Mouse (Mus musculus) cerebellum, postnatal 14 days (tissue): ENCODE data around the gene Gm8126.
A peak's percentile ranks its signal among the peaks of the same experiment; 100 is the strongest.
"Not testable (repeated sequence)": the region's sequence is repeated elsewhere in the genome, so short reads cannot be mapped to it uniquely, and the experiment has no call there.

ENCODE experiments used
- DNase-seq, 2 experiments: peaks; one replicate each; pipeline ENCODE4 v3.0.0; 2021; ENCODE audit warnings: mixed read lengths in 2 of 2

Gene Gm8126

DNA sequence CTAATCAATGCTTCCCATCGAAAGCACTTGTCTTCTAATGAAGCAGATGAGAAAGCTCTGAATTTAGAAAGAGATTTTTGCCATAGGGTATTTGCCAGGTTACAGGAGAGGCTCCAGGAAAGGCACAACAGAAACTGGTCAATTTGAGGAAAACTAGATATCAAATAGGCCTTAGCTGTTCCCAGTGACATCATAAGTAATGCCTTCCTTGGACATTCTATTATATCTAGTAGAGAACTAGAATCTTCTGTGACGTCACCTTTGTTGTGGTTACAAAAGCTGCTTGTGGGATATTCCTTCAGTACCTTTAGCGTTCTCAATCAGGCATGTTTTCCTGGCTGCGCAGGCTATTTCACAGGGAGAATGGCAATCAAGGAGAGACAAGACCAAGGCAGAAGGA is at the start of gene Gm8126:
Gm8126 (plus strand) TSS at position 301 of the 400 bp plus-strand sequence.
- DNase-seq, result not testable (repeated sequence)

DNA sequence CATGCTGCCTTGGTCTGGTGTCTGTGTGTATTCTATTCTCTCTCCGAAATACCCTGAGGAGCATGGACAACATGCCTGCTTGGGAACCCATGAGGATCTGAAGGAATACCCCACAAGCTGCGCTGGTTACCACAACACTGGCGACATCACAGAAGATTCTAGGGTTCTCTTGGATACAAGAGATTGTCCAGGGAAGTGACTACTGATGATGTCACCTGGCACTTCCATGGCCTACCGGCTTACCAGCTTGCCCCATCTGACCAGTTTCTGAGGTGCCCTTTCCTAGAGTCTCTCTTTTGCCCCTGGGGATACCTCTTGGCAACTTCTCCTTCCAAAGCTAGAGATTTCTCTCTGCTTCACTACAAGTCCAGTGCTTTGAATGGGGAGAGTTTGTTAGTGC is 23.2 kb upstream of the Gm8126 start, which contains the start of gene Gm8122:
Gm8122 (minus strand) TSS at position 101 of the 400 bp plus-strand sequence.
- DNase-seq, result not testable (repeated sequence)

DNA sequence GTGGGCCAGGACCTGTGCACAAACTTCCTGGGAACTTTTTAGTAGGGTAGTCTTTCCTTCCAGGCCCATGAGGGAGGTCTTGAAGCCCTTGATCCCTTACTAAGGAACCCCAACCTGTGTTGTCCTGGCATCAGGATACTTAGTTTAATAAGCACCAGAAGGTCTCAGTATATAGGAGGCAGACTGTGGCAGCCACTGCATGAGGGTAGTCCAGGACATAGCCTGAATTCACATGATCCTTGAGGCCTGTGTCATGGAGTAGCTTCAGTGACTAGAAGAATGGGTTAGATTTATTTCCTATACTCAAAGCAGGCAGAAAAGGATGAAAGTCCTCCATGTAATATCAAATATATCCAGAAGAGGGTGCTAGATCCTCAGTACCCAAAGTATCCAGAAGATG is 20.7 kb upstream of the Gm8126 start:
- DNase-seq, result not testable (repeated sequence)

DNA sequence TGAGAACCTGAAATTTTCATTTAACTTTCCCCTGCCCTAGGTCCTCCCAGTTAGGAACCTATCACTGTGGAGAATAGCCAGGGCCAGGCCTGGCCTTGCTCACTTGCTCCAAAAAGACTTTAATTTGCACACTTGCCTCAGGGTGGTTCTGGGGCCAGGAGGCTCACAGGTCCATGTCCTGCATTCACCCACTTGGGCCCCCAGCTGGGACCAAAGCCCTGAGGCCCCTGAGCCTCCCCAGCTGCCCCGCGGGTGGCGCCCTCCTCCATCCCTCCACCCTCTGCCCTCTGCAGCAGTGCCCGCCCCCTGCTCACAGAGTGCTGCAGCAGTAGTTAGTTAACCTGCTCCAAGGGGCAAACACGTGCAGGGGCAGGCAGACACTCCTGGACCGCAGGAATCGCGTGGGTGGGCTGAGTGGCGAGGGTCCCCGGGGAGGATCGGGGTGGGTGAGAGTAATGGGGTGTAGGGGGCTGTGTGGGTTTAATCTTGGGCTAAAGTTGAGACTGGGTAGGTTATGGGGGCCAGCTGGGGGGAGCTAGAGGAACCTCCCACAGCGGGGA is 8.8 kb upstream of the Gm8126 start:
- peak in 1 of 2 experiments; percentile 11 for DNase-seq

DNA sequence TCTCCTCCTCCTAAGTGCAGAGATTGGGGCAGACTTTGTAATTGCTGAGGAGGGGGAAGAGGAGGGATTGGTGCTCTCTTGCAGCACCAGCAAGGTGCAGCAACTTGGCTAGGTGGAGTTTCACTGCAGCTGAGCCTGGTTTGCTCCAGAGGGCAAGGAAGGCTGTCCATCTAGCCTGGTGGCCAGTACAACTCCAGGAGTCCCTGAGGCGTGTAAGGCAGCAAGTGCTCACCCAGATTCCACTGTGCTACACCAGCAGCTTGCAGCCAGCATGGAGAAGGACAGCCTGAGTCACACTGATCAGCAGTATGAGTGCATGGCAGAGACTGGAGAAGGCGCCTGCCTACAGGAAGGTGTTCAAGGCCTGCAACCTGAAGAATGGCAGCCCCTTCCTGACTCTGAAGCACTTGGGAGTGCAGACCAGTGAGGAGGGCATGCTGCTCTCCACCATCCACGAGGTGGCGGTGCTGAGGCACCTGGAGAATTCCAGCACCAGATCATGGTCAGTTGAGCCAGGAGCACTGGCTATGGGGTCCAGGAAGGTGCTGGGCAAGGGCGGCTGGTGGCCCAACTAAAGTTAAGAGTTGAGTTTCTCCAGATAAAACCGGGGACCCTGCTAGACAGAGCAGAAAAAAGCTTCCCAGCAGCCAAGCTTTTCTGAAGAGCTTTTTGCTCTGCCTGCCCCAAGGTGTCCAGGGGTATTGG is 7.7 kb upstream of the Gm8126 start:
- DNase-seq, result not testable (repeated sequence)

DNA sequence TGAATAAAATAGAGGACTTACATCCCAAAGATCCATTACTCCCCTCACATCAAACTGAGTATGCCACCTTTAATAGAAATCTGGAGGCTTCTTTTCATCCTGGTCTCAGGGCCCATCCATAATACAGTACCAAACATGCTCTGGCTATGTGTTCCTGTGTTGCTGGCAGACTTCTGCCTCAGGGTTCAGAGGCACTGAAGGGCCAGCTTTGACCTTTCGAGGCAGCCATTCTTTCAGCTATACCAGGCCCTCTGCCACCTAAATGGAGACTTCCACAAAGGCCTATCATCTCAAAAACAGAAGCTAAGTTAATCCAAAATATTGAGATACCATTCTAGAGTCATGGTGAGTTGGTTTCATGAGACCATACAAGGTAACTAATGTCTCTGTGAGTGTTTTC is 1.9 kb upstream of the Gm8126 start:
- DNase-seq, result not testable (repeated sequence)

DNA sequence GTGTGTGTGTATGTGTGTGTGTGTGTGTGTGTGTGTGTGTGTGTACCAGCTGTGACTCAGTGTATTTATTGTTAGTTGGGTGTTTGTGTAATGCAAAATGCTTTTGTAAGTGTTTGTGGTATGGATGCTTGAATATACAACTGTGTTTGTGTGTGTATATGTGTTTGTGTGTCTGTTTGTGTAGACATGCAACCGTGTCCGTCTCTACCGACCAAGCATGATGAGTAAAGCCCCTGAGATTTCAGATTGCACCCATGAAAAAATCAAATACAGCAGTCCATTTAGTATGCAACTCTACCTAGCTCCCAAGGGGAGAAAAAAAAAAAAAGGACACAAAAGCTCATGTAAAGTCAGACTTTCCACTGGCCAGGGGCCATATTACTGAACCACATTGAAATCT is 5.0 kb downstream of the Gm8126 start:
- not testable (repeated sequence) for DNase-seq

DNA sequence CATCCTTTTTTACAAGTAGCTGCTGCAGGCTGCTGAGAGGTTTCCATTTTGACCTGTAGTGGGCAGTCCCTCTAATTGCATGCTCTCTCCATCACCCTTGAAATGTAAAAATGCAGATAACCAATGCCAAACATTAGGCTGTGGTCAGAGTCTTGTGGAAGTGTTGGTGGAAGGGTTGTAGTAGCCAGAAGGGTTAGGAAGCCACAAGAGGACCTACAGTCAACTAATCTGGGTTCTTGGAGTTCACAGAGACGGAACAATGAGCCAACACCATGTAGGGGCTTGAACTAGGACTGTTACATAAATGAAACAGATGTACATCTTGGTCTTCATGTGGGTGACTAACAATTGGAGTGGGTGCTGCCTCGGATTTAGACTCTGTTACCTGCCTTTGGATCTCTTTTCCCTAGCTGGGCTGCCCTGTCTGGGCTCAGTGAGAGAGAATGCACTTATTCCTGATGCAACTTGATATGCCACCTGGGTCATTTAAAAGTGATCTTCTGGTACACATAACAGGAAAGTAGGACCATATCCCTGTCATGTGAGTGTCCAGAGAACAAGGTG is 10.2 kb downstream of the Gm8126 start:
- DNase-seq, result not testable (repeated sequence)

DNA sequence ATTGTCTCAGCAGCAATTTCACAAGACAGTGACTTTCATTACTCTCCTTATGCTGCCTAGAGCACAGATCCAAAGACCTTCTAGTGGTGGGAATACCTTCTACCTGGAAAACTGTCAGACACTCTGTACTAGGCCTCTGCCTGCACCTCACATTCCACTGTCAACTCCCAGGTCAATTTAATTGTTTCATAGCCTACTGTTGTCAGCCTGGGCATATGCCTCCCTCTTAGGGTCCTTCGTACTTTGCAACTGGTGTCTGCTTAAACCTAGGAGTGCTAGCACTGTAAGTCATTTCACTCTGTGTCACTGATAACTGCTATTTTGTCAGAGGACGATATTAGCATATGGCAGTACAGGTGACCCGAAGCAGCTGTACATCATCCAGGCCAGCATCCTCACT is 10.8 kb downstream of the Gm8126 start:
- not testable (repeated sequence) for DNase-seq

DNA sequence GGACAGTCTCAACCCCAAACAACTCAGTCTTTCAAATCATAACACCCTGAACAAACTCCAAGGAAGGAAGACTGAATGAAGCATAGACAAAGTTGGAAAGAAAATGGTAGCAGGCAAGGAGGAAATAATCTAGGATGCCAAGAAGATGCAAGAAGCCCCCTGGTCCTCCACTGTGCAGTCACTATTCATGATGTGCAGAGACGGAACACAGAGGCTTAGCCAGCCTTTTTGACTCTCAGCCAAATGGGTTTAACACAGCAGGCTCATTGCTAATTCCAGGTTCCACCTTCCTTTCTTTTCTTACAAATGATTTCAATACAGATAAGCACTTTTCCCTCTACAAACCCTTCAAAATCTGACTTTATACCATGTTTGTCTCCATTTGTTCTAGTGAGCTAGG is 14.7 kb downstream of the Gm8126 start:
- DNase-seq, result peak in 1 of 2 experiments; percentile 4

DNA sequence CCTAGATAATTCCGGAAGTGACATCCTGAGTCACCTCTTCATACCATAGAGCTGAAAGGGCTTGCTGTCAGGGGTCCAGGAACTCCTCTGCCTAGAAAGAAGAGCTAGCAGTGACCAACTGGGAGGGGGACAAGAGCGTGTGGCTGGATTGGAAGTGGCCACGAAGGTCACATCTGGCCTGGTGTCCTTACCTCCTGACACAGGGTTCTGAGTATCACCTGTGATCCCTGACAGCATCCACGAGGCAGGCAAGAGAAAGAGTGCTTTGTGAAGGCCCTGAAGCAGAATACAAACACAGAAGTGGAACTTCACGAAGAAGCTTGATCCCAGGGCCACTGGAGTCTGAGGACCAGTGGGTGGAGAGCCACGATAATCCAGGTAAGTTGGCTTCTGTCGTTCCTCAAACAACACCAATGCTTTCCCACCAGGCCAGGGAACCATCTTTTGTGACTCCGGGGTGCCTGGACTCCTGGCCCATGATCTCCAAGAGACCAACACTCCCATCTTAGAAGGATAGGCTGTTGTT is 16.6 kb downstream of the Gm8126 start, which contains the start of gene Gm9732:
Gm9732 (plus strand) TSS at position 51 of the 526 bp plus-strand sequence.
- DNase-seq, result peak in 1 of 2 experiments; percentile 4

DNA sequence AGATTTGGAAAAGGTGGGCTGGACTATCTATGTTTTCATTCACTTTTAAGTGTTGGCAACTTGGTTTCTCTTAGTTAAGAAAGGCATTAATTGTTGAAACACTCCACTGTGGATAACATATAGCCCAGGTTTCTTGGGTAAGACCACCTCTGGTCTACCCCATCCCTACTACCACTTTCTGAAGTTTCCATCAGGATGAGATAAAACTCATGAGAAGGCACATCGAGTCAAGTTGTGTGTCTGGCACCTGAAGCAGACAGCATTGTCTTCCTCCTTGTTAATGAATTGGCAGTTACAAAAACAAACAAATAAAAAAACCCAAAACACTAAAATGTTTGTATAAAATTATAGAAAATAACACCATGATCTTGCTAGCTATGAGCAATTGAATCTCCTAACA is 17.3 kb downstream of the Gm8126 start:
- peak in 1 of 2 experiments; percentile 2 for DNase-seq

DNA sequence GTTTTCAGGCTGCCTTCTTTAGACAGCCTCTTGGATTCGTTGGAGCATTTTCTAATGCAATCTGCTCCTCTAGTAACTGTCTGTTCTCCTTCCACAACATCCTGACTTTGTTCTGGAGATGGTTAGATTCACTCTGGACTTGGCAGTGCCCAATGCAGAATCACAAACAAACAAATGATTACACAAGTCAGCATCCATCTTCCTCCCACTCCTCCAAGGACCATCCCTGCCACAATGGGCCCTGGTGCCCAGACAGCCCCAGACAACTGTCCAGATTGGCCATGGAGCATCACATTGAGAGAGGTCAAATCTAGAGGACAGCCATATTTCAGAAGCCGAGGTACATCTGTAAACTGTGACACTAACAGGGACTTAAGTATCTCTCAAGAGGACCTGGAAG is 19.0 kb downstream of the Gm8126 start:
- DNase-seq, result not testable (repeated sequence)

DNA sequence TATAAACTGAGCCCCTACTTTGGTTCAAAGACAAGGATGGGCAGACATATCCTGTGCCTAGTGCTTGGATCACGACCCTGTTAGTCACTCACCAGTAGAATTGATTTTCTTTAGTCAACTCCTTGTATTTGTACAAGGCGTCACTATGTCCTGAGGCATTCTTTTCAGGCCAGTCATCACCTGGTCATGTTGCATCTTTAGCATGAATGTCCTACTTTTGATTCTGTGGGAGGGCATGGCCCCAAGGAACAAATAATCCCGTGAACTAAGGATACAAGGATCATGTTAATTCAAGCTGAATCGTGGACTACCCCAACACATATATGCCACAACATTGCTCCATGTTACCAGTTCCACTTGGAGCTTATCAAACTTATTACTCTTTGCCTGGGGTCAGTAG is 19.7 kb downstream of the Gm8126 start:
- peak in 1 of 2 experiments; percentile 4 for DNase-seq

DNA sequence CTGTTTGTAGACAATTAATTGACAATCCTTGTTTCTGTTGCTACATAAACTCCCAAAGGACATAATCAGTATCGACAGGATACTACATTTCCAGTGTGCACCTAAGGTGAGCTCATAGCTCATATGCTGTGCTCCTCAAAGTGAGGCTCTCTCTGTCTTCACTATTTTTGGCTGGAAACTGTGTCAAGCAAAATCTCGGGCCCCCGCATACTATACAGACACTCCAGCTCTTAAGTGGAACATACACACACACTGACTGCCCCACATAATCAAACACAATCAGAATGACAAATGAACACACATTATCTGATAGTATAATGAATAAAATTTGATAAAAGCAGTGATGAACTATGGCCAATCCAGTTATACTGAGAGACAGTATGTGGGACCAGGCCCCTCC is 20.2 kb downstream of the Gm8126 start:
- DNase-seq, result peak in 1 of 2 experiments; percentile 7

DNA sequence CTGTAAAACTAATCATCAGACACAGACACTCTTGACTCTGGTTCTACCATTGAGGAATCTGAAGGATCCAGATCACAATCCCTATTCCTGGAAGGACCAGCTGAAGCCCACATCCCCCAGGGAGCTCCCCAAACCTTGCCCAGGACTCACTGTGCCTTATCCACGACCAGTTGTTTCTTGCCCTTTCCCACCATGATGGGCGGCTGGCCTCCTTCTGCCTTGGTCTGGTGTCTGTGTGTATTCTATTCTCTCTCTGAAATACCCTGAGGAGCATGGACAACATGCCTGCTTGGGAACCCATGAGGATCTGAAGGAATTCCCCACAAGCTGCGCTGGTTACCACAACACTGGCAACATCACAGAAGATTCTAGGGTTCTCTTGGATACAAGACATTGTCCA is 35.1 kb downstream of the Gm8126 start, which contains the start of gene Gm8127:
Gm8127 (minus strand) TSS at position 330 of the 400 bp plus-strand sequence.
- not testable (repeated sequence) for DNase-seq
